Mouse (Mus musculus): ENCODE data around the gene Lemd2. TPM values are rescaled to one million over a fixed set of nuclear protein-coding genes. Genes with fewer than 3 reads are reported as not detected.

Gene Lemd2
- polyA plus RNA-seq, 1 experiment: 72.1 TPM

DNA sequence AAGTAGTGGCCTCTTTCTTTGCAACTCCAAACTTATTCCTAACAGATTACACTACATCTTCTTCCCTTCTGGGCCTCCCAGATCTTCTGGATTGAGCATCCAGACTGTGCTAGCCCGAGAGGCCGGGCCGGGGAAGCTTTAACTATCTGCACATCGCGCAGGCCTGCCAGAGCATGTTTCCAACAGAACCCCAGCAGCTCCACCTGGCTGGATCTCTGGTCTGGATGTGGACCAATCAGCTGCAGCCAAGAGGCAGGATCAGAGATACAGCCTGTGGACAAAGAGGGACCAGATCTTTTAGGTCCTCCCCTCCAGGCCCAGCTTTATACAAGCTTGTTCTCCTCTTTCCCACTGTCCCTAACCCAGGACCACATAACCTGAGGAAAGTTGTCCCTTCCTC, 35.7 kb upstream of the Lemd2 start:
- peaks cover 16% of the 10 kb centered on the region for H3K27me3 ChIP-seq (ENCODE audit: control insufficient read depth, insufficient read depth, insufficient read length)
- H3ac ChIP-seq (ENCODE audit: control insufficient read depth, insufficient read length): no peak overlapping the region
- TF ChIP-seq MYOG (IDR thresholded peaks at IDR 0.05; ENCODE audit: control insufficient read depth in 1 of 3, insufficient read depth in 1 of 3, insufficient read length in 2 of 3, low read depth in 2 of 3): no peak
- no peak for TF ChIP-seq TCF3 (IDR thresholded peaks at IDR 0.05; ENCODE audit: insufficient read length, low read depth)
- TF ChIP-seq MAX (IDR thresholded peaks at IDR 0.05; ENCODE audit: low read depth): no peak
- TF ChIP-seq POLR2AphosphoS2 (IDR thresholded peaks at IDR 0.05; ENCODE audit: insufficient read length, low read depth): no peak
- TF ChIP-seq CEBPB (IDR thresholded peaks at IDR 0.05; ENCODE audit: insufficient read depth, poor library complexity, severe bottlenecking): no peak
- no peak for TF ChIP-seq TCF12 (IDR thresholded peaks at IDR 0.05; ENCODE audit: insufficient read depth, poor library complexity, severe bottlenecking)
- TF ChIP-seq E2F4 (IDR thresholded peaks at IDR 0.05; ENCODE audit: insufficient read depth): no peak
- TF ChIP-seq REST (IDR thresholded peaks at IDR 0.05; ENCODE audit: insufficient read depth, insufficient read length): no peak
- no peak for TF ChIP-seq SRF (IDR thresholded peaks at IDR 0.05; ENCODE audit: control insufficient read depth, insufficient read length, low read depth)
- no peak for TF ChIP-seq POLR2A (IDR thresholded peaks at IDR 0.05; ENCODE audit: insufficient read length, low read depth)
- TF ChIP-seq MYOD1 (IDR thresholded peaks at IDR 0.05; ENCODE audit: control insufficient read depth in 1 of 3, insufficient read length in 2 of 3, low read depth in 2 of 3): no peak
- TF ChIP-seq USF1 (IDR thresholded peaks at IDR 0.05; ENCODE audit: low read depth): no peak
- H3K4me3 ChIP-seq: no peak overlapping the region
- H3K4me2 ChIP-seq (ENCODE audit: low read depth): no peak overlapping the region
- no peaks in the 10 kb centered on the region for H3K79me2 ChIP-seq (ENCODE audit: control insufficient read depth, insufficient read depth)
- H3K36me3 ChIP-seq (ENCODE audit: control insufficient read depth, insufficient read depth): no peaks in the 10 kb centered on the region

- no peak for TF ChIP-seq USF1 (IDR thresholded peaks at IDR 0.05; ENCODE audit: low read depth)
- no peak for TF ChIP-seq MAX (IDR thresholded peaks at IDR 0.05; ENCODE audit: low read depth)
- no peak for TF ChIP-seq SRF (IDR thresholded peaks at IDR 0.05; ENCODE audit: control insufficient read depth, insufficient read length, low read depth)
- TF ChIP-seq POLR2AphosphoS2 (IDR thresholded peaks at IDR 0.05; ENCODE audit: insufficient read length, low read depth): no peak
- TF ChIP-seq E2F4 (IDR thresholded peaks at IDR 0.05; ENCODE audit: insufficient read depth): no peak
- TF ChIP-seq MYOD1 (IDR thresholded peaks at IDR 0.05; ENCODE audit: control insufficient read depth in 1 of 3, insufficient read length in 2 of 3, low read depth in 2 of 3): no peak
- TF ChIP-seq CEBPB (IDR thresholded peaks at IDR 0.05; ENCODE audit: insufficient read depth, poor library complexity, severe bottlenecking): no peak
- TF ChIP-seq REST (IDR thresholded peaks at IDR 0.05; ENCODE audit: insufficient read depth, insufficient read length): no peak
- no peak for TF ChIP-seq TCF3 (IDR thresholded peaks at IDR 0.05; ENCODE audit: insufficient read length, low read depth)
- no peak for TF ChIP-seq MYOG (IDR thresholded peaks at IDR 0.05; ENCODE audit: control insufficient read depth in 1 of 3, insufficient read depth in 1 of 3, insufficient read length in 2 of 3, low read depth in 2 of 3)
- no peak for TF ChIP-seq TCF12 (IDR thresholded peaks at IDR 0.05; ENCODE audit: insufficient read depth, poor library complexity, severe bottlenecking)
- TF ChIP-seq POLR2A (IDR thresholded peaks at IDR 0.05; ENCODE audit: insufficient read length, low read depth): no peak
- Histone ChIP-seq H3K79me2 (ENCODE audit: control insufficient read depth, insufficient read depth) (no peaks in the 10 kb centered on the region), H3K4me2 (ENCODE audit: low read depth) (no peak overlapping the region), H3K27me3 (ENCODE audit: control insufficient read depth, insufficient read depth, insufficient read length) (peaks cover 26% of the 10 kb centered on the region), H3K4me3 (no peak overlapping the region), H3ac (ENCODE audit: control insufficient read depth, insufficient read length) (no peak overlapping the region), H3K36me3 (ENCODE audit: control insufficient read depth, insufficient read depth) (no peaks in the 10 kb centered on the region)
Observed at GRCm38 (mm10) chr17:27238637-27239036, 34.4 kb upstream of the Lemd2 start.

DNA sequence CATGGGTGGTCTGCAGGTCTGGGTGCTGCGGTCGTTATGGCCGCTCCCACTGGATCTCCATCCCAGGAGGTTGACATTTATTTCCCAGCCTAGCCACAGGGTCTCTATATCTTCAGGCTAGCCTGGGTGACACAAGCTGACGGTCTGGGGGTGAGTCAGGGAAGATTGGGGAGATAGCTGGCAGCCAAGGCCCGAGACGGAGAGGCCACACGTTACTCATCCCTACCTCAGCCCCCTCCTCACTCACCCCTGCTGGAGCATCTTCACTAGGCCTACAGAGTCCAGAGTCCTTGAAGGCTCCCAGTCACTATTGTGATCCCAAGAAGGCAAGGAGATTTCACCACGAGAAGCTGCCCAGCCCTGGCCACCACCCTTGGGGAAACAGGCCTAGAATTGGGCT, 33.5 kb upstream of the Lemd2 start:
- TF ChIP-seq E2F4 (IDR thresholded peaks at IDR 0.05; ENCODE audit: insufficient read depth): no peak
- no peak for TF ChIP-seq TCF12 (IDR thresholded peaks at IDR 0.05; ENCODE audit: insufficient read depth, poor library complexity, severe bottlenecking)
- TF ChIP-seq MYOD1 (IDR thresholded peaks at IDR 0.05; ENCODE audit: control insufficient read depth in 1 of 3, insufficient read length in 2 of 3, low read depth in 2 of 3): no peak
- TF ChIP-seq USF1 (IDR thresholded peaks at IDR 0.05; ENCODE audit: low read depth): no peak
- no peak for TF ChIP-seq MAX (IDR thresholded peaks at IDR 0.05; ENCODE audit: low read depth)
- TF ChIP-seq CEBPB (IDR thresholded peaks at IDR 0.05; ENCODE audit: insufficient read depth, poor library complexity, severe bottlenecking): no peak
- TF ChIP-seq TCF3 (IDR thresholded peaks at IDR 0.05; ENCODE audit: insufficient read length, low read depth): no peak
- TF ChIP-seq MYOG (IDR thresholded peaks at IDR 0.05; ENCODE audit: control insufficient read depth in 1 of 3, insufficient read depth in 1 of 3, insufficient read length in 2 of 3, low read depth in 2 of 3): no peak

DNA sequence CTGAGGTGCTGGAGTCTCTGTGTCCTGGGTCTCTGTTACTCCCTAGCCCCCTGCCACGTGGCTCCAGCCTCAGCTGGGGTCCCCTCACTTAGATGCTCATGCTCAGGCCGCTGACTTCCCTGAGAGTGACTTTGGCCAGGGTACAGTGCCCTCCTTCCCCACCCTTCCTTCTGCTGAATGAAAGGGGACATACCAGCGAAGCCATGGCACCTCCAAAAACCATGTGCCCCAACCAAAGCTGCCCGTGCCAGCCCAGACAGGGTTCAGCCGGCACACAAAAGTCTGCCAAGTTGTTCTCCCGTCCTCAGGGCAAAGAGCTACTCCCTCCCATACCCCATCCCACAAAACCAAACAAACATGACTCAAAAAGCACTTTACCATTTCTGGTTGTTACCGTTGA, 29.0 kb upstream of the Lemd2 start:
- Histone ChIP-seq H3ac (ENCODE audit: control insufficient read depth, insufficient read length) (no peak overlapping the region), H3K79me2 (ENCODE audit: control insufficient read depth, insufficient read depth) (no peaks in the 10 kb centered on the region), H3K4me3 (no peak overlapping the region), H3K27me3 (ENCODE audit: control insufficient read depth, insufficient read depth, insufficient read length) (peaks cover 21% of the 10 kb centered on the region), H3K4me2 (ENCODE audit: low read depth) (no peak overlapping the region), H3K36me3 (ENCODE audit: control insufficient read depth, insufficient read depth) (no peaks in the 10 kb centered on the region)
- TF ChIP-seq SRF (IDR thresholded peaks at IDR 0.05; ENCODE audit: control insufficient read depth, insufficient read length, low read depth) (no peak), MYOD1 (IDR thresholded peaks at IDR 0.05; ENCODE audit: control insufficient read depth in 1 of 3, insufficient read length in 2 of 3, low read depth in 2 of 3) (no peak), USF1 (IDR thresholded peaks at IDR 0.05; ENCODE audit: low read depth) (no peak), TCF12 (IDR thresholded peaks at IDR 0.05; ENCODE audit: insufficient read depth, poor library complexity, severe bottlenecking) (no peak), MYOG (IDR thresholded peaks at IDR 0.05; ENCODE audit: control insufficient read depth in 1 of 3, insufficient read depth in 1 of 3, insufficient read length in 2 of 3, low read depth in 2 of 3) (no peak), TCF3 (IDR thresholded peaks at IDR 0.05; ENCODE audit: insufficient read length, low read depth) (no peak), POLR2A (IDR thresholded peaks at IDR 0.05; ENCODE audit: insufficient read length, low read depth) (no peak), E2F4 (IDR thresholded peaks at IDR 0.05; ENCODE audit: insufficient read depth) (no peak), MAX (IDR thresholded peaks at IDR 0.05; ENCODE audit: low read depth) (no peak), REST (IDR thresholded peaks at IDR 0.05; ENCODE audit: insufficient read depth, insufficient read length) (no peak), POLR2AphosphoS2 (IDR thresholded peaks at IDR 0.05; ENCODE audit: insufficient read length, low read depth) (no peak), CEBPB (IDR thresholded peaks at IDR 0.05; ENCODE audit: insufficient read depth, poor library complexity, severe bottlenecking) (no peak)

More for the DNA sequence above, 33.5 kb upstream of the Lemd2 start:
- H3ac ChIP-seq (ENCODE audit: control insufficient read depth, insufficient read length): no peak overlapping the region
- no peak overlapping the region for H3K4me3 ChIP-seq
- H3K79me2 ChIP-seq (ENCODE audit: control insufficient read depth, insufficient read depth): no peaks in the 10 kb centered on the region
- H3K36me3 ChIP-seq (ENCODE audit: control insufficient read depth, insufficient read depth): no peaks in the 10 kb centered on the region
- H3K27me3 ChIP-seq (ENCODE audit: control insufficient read depth, insufficient read depth, insufficient read length): peaks cover 21% of the 10 kb centered on the region
- no peak overlapping the region for H3K4me2 ChIP-seq (ENCODE audit: low read depth)
